Mouse (Mus musculus) megakaryocyte, embryonic 14.5 days (primary cell): ENCODE measurements at regions not wholly inside any gene's neighbourhood (a gene's known extent, or its start where the extent isn't known, plus 50 kb on each side); places are given as distances from the start of the nearest gene placed in this dataset.

Experiments used
- H3K27me3 ChIP-seq: replicated peaks from 2 replicates; pipeline ENCODE3; 2012; ENCODE audit warnings: inconsistent platforms
- H3K36me3 ChIP-seq: replicated peaks from 2 replicates; pipeline ENCODE3; 2012; ENCODE audit warnings: low read length, inconsistent platforms, mixed read lengths
- H3K4me1 ChIP-seq: 2 replicates; pipeline ENCODE4 v1.6.1; 2012; ENCODE audit warnings: inconsistent platforms
- H3K4me3 ChIP-seq: replicated peaks from 2 replicates; pipeline ENCODE3; 2012; ENCODE audit warnings: moderate library complexity, mild to moderate bottlenecking, inconsistent platforms
- H3K9me3 ChIP-seq: 2 replicates; pipeline ENCODE4 v1.6.1; 2012; ENCODE audit warnings: inconsistent platforms
- FLI1 ChIP-seq: IDR thresholded peaks from 2 replicates; pipeline ENCODE4 v1.6.1; 2012; ENCODE audit warnings: low read length, inconsistent platforms, mixed read lengths
- GATA1 ChIP-seq: IDR thresholded peaks from 3 replicates; pipeline ENCODE4 v1.6.1; 2012; ENCODE audit warnings: mixed read lengths, low read length, inconsistent platforms, borderline replicate concordance

DNA sequence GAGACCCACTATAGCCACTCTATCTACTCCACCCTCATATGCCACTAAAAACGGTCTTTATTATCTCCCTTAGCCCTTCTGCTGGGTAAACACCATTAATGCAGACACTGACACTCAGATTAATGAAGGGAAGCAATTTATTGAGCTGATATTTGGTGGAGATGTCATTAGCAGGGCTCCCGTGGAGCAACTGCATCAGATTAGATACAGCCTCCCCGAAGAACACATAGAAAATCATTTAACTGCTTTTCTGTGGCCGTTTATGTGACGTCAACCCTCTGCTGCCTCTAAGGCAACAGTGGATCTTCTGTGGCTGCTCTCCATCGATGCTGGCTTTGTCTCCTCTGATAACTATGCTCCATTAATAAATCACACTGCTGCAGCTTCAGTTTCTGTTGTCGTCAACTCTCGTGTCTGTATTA lies 207.2 kb upstream of the Hnrnpa3 start:
- Histone ChIP-seq H3K9me3 (no peaks in the 10 kb centered on the region), H3K4me3 (no peak overlapping the region), H3K27me3 (no peaks in the 10 kb centered on the region), H3K4me1 (no peaks in the 10 kb centered on the region), H3K36me3 (no peaks in the 10 kb centered on the region)
- TF ChIP-seq GATA1 (no peak), FLI1 (no peak)

DNA sequence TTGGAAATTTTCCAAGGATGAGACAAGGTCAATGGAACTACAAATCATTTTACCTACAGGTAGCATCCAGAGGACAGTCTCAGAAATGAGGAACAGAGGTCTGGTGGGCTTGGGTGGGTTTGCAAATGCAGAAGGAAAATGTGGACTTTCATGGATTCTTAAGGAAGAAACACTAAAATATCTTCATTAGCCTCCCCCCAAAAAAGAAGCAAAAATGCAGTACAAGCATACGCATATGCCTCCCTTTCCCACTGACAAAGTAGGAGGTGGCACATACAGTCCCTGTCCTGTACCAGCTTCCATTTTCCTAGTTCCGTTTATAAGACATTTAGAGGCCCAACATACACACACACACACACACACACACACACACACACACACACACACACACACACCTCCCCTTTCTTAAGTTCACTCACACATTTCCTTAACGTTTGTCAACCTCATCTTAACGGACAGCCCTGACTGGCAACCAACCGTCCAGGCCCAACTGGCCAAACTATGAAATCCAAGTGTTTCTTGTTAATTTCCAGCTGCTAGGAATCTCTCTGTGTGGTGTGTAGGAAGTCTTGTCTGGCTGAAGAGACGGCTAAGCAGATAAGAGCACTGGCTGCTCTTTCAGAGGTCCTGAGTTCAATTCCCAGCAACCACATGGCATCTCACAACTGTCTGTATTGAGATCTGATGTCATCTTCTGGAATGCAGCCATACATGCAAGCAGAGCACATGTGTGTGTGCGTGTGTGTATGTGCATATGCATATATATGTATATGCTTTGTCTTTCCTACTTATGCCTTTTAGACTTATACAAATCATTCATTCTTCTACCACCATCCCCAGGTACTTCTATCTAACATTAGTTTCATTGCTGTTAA lies 206.6 kb upstream of the Hnrnpa3 start:
- no peaks in the 10 kb centered on the region for H3K36me3 ChIP-seq
- no peak overlapping the region for H3K4me3 ChIP-seq
- no peaks in the 10 kb centered on the region for H3K27me3 ChIP-seq
- H3K9me3 ChIP-seq: no peaks in the 10 kb centered on the region
- H3K4me1 ChIP-seq: no peaks in the 10 kb centered on the region
- TF ChIP-seq FLI1 (no peak), GATA1 (no peak)

DNA sequence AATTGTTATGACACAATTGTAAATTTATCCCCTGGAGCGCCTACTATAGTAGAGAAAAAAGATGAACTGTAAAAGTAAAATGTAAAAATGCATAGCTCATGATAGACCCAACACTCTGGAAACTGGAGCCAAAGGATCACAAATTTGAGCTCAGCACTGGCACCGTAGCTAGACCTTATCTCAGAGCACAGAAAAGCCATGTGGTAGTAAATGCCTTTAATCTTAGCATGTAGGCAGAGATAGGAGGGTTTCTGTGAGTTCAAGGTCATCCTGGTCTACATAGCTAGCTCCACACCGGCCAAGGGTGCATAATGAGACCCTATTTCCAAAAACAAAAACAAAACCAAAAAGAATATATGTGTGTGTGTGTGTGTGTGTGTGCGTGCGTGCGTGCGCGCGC lies 203.6 kb upstream of the Hnrnpa3 start:
- Histone ChIP-seq H3K4me1 (no peaks in the 10 kb centered on the region), H3K9me3 (no peaks in the 10 kb centered on the region), H3K36me3 (no peaks in the 10 kb centered on the region), H3K27me3 (no peaks in the 10 kb centered on the region), H3K4me3 (no peak overlapping the region)
- TF ChIP-seq GATA1: no peak
- TF ChIP-seq FLI1: no peak

DNA sequence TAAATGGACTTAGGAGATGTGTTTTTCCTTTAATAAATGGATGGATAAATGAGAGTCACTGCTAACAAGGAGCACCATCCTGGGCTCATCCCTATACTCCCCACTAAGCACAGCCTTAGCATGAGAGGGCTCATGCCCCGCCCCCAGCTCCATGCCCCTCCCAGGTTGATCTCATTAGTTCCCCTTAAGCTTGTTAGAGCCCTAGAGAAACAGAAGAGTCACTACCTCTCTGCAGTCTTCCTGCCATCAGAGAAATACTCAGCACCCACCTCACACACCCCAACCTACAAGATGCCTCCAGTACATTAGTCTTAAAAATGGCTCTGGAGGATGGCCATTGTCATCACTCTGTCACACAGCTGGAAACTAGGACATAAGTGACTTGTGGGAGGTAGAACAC lies 202.8 kb upstream of the Hnrnpa3 start:
- Histone ChIP-seq H3K9me3 (no peaks in the 10 kb centered on the region), H3K4me3 (no peak overlapping the region), H3K36me3 (no peaks in the 10 kb centered on the region), H3K27me3 (no peaks in the 10 kb centered on the region), H3K4me1 (no peaks in the 10 kb centered on the region)
- TF ChIP-seq GATA1: no peak
- no peak for TF ChIP-seq FLI1

DNA sequence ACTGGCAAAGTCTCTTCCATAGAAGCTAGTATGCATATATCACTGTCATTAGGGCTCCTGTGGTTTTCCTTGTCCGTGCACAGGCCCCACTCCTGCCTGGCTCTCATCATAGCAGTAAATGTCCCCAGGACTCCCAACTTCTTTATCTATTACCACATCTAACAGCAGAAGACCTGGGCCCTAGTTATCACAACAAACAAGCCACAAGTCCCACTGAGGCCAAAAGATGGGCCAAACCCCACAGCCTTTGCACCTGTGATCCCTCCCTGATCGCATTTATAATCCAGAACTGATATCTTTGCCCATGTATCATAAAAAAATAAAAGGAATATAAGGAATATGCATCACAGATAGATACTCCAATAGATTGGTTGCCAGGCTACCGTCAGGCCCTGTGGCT lies 201.6 kb upstream of the Hnrnpa3 start:
- Histone ChIP-seq H3K4me1 (no peaks in the 10 kb centered on the region), H3K9me3 (no peaks in the 10 kb centered on the region), H3K36me3 (no peaks in the 10 kb centered on the region), H3K27me3 (no peaks in the 10 kb centered on the region), H3K4me3 (no peak overlapping the region)
- TF ChIP-seq GATA1: no peak

DNA sequence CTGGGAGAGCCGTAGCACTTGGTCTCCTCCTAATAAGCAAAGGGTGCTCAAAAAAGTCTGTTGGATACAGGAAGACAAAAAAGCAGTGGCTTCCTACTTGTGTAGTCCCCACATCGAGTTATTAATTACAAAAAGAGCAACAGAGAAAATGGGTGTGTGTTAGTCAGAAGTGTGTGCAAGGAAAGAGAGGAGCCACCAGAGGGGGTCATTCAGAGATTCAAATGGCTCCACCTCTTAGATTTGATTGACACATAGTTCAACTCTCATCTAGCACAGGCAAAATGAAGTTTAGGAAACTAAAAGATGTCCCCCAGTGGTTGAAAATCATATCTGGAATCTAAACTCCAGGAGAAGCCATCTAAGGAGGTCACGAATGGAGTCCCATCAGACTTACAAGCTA lies 200.2 kb upstream of the Hnrnpa3 start:
- H3K9me3 ChIP-seq: no peaks in the 10 kb centered on the region
- no peaks in the 10 kb centered on the region for H3K4me1 ChIP-seq
- no peak overlapping the region for H3K4me3 ChIP-seq
- no peaks in the 10 kb centered on the region for H3K27me3 ChIP-seq
- no peak for TF ChIP-seq GATA1
- no peak for TF ChIP-seq FLI1
- no peaks in the 10 kb centered on the region for H3K36me3 ChIP-seq

DNA sequence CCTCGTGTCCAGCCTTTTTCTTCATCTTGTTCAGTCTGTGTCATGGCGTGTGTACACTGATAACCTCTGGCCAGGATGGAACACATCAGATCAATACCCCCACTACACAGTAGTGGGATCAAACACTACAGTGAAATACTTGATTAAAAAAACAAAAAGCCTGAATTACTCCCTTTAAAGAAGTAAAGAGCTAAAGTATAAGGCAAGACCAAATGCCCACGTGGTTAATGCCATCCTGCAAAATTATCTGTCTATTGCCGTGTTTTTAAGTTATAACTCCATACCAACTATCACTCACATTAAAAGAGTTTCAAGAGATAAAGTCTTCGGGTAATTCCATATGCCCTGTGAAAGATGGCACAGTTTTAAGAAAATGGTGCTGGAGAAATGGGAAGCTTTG lies 198.6 kb upstream of the Hnrnpa3 start:
- Histone ChIP-seq H3K27me3 (peaks cover 2% of the 10 kb centered on the region), H3K36me3 (no peaks in the 10 kb centered on the region), H3K9me3 (no peaks in the 10 kb centered on the region), H3K4me1 (no peaks in the 10 kb centered on the region), H3K4me3 (no peak overlapping the region)
- no peak for TF ChIP-seq GATA1
- no peak for TF ChIP-seq FLI1

DNA sequence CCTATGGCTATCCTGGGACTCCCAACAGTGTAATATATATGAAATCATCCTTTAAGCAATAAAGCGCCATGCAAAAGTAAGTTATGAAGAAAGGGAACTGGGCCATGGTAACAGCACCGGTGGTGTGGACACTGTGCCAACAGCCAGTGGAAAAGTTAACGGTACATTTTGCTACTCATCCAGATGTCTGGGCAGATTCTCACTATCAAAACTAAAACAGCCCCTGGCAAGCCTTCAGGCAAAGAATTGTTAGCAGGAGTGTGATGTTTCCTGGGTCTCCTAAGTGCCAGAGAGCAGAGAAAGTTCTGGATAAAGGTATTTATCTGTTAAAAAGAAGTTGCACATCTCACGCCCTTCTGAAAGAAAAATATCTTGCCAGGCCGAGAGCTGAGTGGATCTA lies 198.0 kb upstream of the Hnrnpa3 start:
- Histone ChIP-seq H3K4me1 (no peaks in the 10 kb centered on the region), H3K4me3 (no peak overlapping the region), H3K27me3 (peaks cover 2% of the 10 kb centered on the region), H3K36me3 (no peaks in the 10 kb centered on the region), H3K9me3 (no peaks in the 10 kb centered on the region)
- no peak for TF ChIP-seq FLI1
- TF ChIP-seq GATA1: no peak

DNA sequence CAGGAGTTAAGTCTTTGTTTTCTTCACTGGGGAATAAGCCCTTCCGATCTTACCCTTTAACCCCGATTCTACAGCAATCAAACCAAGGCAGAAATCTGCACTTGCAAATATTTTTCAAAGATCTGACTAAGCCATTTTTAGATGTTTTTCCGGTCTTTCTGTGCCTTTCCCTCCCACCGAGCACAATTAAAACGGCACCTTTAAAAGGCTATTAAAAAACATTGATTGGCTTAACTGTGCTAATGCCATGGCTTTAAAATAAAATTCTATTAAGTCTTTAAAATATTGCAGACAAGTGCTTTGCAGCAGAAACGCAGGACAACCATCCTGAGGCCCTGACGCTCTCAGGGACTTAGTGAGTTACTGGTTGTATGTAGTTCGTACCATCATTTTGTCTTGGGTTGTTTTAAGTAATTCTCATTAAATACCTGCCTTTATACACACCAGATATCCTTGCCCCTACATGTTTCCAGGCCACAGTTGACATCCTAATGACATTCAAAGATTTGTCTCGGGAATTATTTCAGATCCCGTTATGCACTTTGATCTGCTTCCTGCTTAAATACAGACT lies 197.6 kb upstream of the Hnrnpa3 start:
- Histone ChIP-seq H3K9me3 (no peaks in the 10 kb centered on the region), H3K4me1 (no peaks in the 10 kb centered on the region), H3K4me3 (no peak overlapping the region), H3K27me3 (peaks cover 2% of the 10 kb centered on the region), H3K36me3 (no peaks in the 10 kb centered on the region)
- no peak for TF ChIP-seq GATA1
- TF ChIP-seq FLI1: no peak

DNA sequence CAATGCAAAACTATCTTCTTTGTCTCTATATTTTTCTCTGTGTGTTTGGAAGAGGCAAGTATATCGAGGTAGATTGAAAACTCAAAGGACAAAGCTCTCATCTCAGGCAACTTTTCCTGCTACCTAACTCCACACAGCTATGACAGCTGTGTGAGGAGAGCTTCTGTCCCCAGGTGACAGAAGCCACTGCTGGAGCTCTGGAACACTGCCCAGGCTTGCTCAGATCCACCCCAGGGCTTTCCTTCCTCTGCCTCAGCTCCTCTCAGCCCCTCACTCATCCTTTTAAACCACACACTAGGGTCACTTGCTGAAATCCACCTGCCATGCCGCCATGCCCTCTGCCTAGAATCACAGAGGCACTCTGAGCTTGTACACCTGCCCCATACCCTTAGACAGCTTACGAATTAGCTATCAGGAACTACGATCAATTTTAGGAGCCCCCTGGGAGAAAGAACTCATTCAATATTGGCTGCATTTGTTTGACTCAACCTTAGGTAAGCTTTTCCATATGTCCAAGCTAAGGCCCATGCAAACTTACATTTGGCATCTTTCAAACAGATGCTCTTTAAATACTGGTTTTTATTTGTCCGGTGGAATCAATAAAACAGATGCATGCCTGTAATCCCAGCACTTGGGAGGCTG lies 196.9 kb upstream of the Hnrnpa3 start:
- Histone ChIP-seq H3K27me3 (peaks cover 2% of the 10 kb centered on the region), H3K36me3 (no peaks in the 10 kb centered on the region), H3K9me3 (no peaks in the 10 kb centered on the region), H3K4me1 (no peaks in the 10 kb centered on the region), H3K4me3 (no peak overlapping the region)
- TF ChIP-seq GATA1 (no peak), FLI1 (no peak)
